Mouse (Mus musculus) ES-CJ7 (cell line): ENCODE data around the gene Cox15.

Experiments used
- DNase-seq: peaks from one replicate; pipeline ENCODE4 v3.0.0; 2011; ENCODE audit warnings: low read depth, low spot score

The Cox15 gene

GRCm38 (mm10) chr19:43708206-43708605 is 44.6 kb downstream of the Cox15 start:
- no peak for DNase-seq

GRCm38 (mm10) chr19:43704787-43705497 is 47.9 kb downstream of the Cox15 start:
- DNase-seq, result no peak

DNA sequence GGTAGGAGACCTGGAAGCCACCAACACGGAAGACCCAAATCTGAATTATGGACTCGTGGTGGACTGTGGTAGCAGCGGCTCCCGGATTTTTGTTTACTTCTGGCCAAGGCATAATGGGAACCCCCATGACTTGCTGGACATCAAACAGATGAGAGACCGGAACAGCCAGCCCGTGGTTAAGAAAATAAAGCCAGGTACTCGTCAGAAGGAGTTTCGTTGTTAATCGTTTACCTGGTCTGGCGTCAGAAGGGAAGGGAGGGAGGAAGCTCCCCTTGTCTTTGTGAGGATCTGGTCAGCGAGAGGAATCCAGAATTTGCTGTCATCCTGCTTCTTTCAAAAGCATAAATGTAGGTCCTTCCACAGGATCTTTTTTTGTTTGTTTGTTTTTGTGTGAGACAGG is 48.6 kb downstream of the Cox15 start:
- no peak for DNase-seq

- no peak for DNase-seq
Measured at GRCm38 (mm10) chr19:43699763-43700155, 53.0 kb downstream of the Cox15 start.

DNA sequence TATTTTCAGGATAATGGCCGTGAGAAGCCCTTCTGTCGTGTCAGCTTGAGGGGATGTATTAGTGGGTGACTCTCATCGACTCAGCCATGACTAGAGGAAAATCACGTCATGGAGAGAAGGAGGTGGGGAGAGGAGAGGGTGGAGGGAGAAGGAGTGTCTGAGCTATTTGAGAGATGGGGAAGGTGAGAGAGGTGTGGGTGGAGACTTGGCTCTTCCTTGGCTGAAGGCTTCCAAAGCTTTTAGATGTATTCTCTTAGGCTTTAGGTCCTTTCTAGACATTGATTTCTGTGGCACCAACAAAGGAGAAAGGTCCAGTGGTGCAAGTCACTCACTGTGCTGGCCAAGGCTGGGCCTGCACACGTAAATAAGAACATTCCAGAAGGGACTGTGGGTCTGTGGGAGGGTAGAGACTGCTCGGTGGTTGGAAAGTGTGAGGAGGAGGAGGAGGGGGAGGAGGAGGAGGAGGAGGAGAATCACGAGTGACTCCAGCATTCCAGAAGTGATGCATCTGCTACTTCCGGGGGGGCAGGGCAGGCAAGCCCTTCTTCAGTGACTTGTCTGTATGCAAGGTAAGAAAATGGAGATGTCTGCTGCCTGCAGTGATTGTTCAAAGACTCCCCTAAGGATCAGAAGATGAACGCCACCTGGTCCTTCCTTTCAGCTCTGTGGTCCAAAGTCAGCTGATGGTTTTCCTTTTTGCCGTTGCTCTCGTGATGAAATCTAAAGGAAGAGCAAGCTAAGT is 53.6 kb downstream of the Cox15 start:
- DNase-seq, result peak; percentile 27

- no peak for DNase-seq
Measured at GRCm38 (mm10) chr19:43697666-43698370, 55.0 kb downstream of the Cox15 start.

- no peak for DNase-seq
Measured at GRCm38 (mm10) chr19:43695514-43695964, 57.3 kb downstream of the Cox15 start.

GRCm38 (mm10) chr19:43692815-43693214 is 60.0 kb downstream of the Cox15 start:
- DNase-seq, result no peak

- peak; percentile 91 for DNase-seq
Measured at GRCm38 (mm10) chr19:43689419-43690246, 63.2 kb downstream of the Cox15 start, which contains the start of gene Entpd7. Gene Entpd7, plus strand, starts transcription at chr19:43689672.
